ENCODE assay signal across 8 mouse cellular contexts in the genomic region with DNA sequence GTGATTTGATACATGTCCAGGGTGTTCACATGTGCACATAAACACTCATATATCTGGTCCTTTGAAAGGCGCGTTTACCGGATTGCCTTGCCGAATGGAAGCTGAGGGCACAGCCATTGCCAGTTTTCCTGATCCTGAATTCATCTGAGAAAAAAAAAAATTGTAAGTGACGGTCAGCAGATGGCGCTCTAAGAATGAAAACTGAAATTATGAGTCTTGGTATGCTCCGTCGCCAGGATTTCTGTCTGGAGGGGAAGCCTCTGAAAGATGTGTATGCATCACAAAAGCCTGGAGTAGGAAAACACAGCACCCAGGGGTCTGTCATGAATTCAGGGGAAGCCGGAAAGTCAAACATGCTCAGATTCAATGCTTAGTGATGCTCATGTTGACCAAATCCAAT.
DNase-seq lines count a peak whose midpoint lies in the region.

No protein-coding gene starts in this region.

- peak; percentile 54 for DNase-seq in adrenal gland, postnatal 14 days
- DNase-seq in adrenal gland, postnatal 4 days (ENCODE audit: low spot score in 2 of 2) = no peak
- peak; percentile 57 for DNase-seq in testis, postnatal 10 days (ENCODE audit: low spot score)
- DNase-seq in testis, postnatal 14 days (ENCODE audit: low spot score) = no peak
- peak; percentile 59 for DNase-seq in embryo, embryonic 11.5 days (ENCODE audit: low read depth, low spot score)
- DNase-seq in layer of hippocampus, adult 11-12 months (ENCODE audit: low spot score) = peak; percentile 49
- peak; percentile 82 for DNase-seq in mesoderm, embryonic 11.5 days (ENCODE audit: low read depth, low spot score)
- peak; percentile 18 for DNase-seq in thymus, postnatal 25 days

Comparison
In these comparisons a context has a peak if more than half of its experiments do, and no peak if none do; other contexts are left out.
1. DNase-seq: peak in adrenal gland, postnatal 14 days (single experiment), testis, postnatal 10 days (single experiment), embryo, embryonic 11.5 days (single experiment), layer of hippocampus, adult 11-12 months (single experiment), mesoderm, embryonic 11.5 days (single experiment) and thymus, postnatal 25 days (single experiment); none in adrenal gland, postnatal 4 days (0 of 2) and testis, postnatal 14 days (single experiment).